Mouse (Mus musculus): ENCODE measurements at regions not wholly inside any gene's neighbourhood (a gene's known extent, or its start where the extent isn't known, plus 50 kb on each side); places are given as distances from the start of the nearest gene placed in this dataset.

- Histone ChIP-seq H3K4me2 (ENCODE audit: low read length) (no peak overlapping the region), H3K36me3 (ENCODE audit: control insufficient read depth, insufficient read depth, low read length) (no peaks in the 10 kb centered on the region), H3K27ac (ENCODE audit: low read length) (no peak overlapping the region), H3K27me3 (ENCODE audit: control insufficient read depth, insufficient read depth, low read depth, low read length) (no peaks in the 10 kb centered on the region), H3K4me3 (ENCODE audit: low read depth, low read length) (no peak overlapping the region), H3K9me3 (replicated peaks; ENCODE audit: control insufficient read depth, low read length, poor library complexity, severe bottlenecking) (no peaks in the 10 kb centered on the region), H3K4me1 (ENCODE audit: control insufficient read depth, insufficient read depth, low read length) (no peaks in the 10 kb centered on the region), H3K9ac (ENCODE audit: low read depth, low read length) (no peak overlapping the region)
- ATAC-seq: no peak
- WGBS: 13% methylated on average over 3 of the region's 3 CpGs
These were observed 95.5 kb downstream of the 1700017N19Rik start for GRCm38 (mm10) chr10:100685748-100686147.

- H3K27me3 ChIP-seq (ENCODE audit: control insufficient read depth, insufficient read depth, low read depth, low read length): no peaks in the 10 kb centered on the region
- 78% methylated on average over 2 of the region's 2 CpGs for WGBS
- no peaks in the 10 kb centered on the region for H3K4me1 ChIP-seq (ENCODE audit: control insufficient read depth, insufficient read depth, low read length)
- no peak overlapping the region for H3K9ac ChIP-seq (ENCODE audit: low read depth, low read length)
- no peaks in the 10 kb centered on the region; the same call in 1 of the 2 replicates for H3K9me3 ChIP-seq (replicated peaks; ENCODE audit: control insufficient read depth, low read length, poor library complexity, severe bottlenecking)
- H3K36me3 ChIP-seq (ENCODE audit: control insufficient read depth, insufficient read depth, low read length): no peaks in the 10 kb centered on the region
- H3K27ac ChIP-seq (ENCODE audit: low read length): no peak overlapping the region
- H3K4me3 ChIP-seq (ENCODE audit: low read depth, low read length): no peak overlapping the region
- no peak overlapping the region for H3K4me2 ChIP-seq (ENCODE audit: low read length)
- no peak for ATAC-seq
These were observed 105.7 kb downstream of the 1700017N19Rik start for GRCm38 (mm10) chr10:100695944-100696343.

GRCm38 (mm10) chr10:100699206-100699605 is 108.9 kb downstream of the 1700017N19Rik start:
- no peaks in the 10 kb centered on the region for H3K9me3 ChIP-seq (replicated peaks; ENCODE audit: control insufficient read depth, low read length, poor library complexity, severe bottlenecking)
- no peak overlapping the region for H3K4me3 ChIP-seq (ENCODE audit: low read depth, low read length)
- no peak overlapping the region for H3K4me2 ChIP-seq (ENCODE audit: low read length)
- no peaks in the 10 kb centered on the region for H3K4me1 ChIP-seq (ENCODE audit: control insufficient read depth, insufficient read depth, low read length)
- WGBS: 91% methylated on average over 4 of the region's 4 CpGs
- no peaks in the 10 kb centered on the region for H3K36me3 ChIP-seq (ENCODE audit: control insufficient read depth, insufficient read depth, low read length)
- H3K27me3 ChIP-seq (ENCODE audit: control insufficient read depth, insufficient read depth, low read depth, low read length): no peaks in the 10 kb centered on the region
- no peak overlapping the region for H3K27ac ChIP-seq (ENCODE audit: low read length)
- no peak for ATAC-seq
- no peak overlapping the region for H3K9ac ChIP-seq (ENCODE audit: low read depth, low read length)

- Histone ChIP-seq H3K27me3 (ENCODE audit: control insufficient read depth, insufficient read depth, low read depth, low read length) (no peaks in the 10 kb centered on the region), H3K4me2 (ENCODE audit: low read length) (no peak overlapping the region), H3K4me3 (ENCODE audit: low read depth, low read length) (no peak overlapping the region), H3K9ac (ENCODE audit: low read depth, low read length) (no peak overlapping the region), H3K9me3 (replicated peaks; ENCODE audit: control insufficient read depth, low read length, poor library complexity, severe bottlenecking) (no peaks in the 10 kb centered on the region), H3K4me1 (ENCODE audit: control insufficient read depth, insufficient read depth, low read length) (no peaks in the 10 kb centered on the region), H3K27ac (ENCODE audit: low read length) (no peak overlapping the region), H3K36me3 (ENCODE audit: control insufficient read depth, insufficient read depth, low read length) (no peaks in the 10 kb centered on the region)
- ATAC-seq: no peak
- 90% methylated on average over 10 of the region's 10 CpGs for WGBS
These were observed 110.3 kb downstream of the 1700017N19Rik start for GRCm38 (mm10) chr10:100700281-100701205.

GRCm38 (mm10) chr10:100701938-100702337 is 111.7 kb downstream of the 1700017N19Rik start:
- WGBS: 91% methylated on average over 6 of the region's 6 CpGs
- ATAC-seq: no peak
- H3K36me3 ChIP-seq (ENCODE audit: control insufficient read depth, insufficient read depth, low read length): no peaks in the 10 kb centered on the region
- H3K9me3 ChIP-seq (replicated peaks; ENCODE audit: control insufficient read depth, low read length, poor library complexity, severe bottlenecking): no peaks in the 10 kb centered on the region
- H3K27me3 ChIP-seq (ENCODE audit: control insufficient read depth, insufficient read depth, low read depth, low read length): no peaks in the 10 kb centered on the region
- no peak overlapping the region for H3K27ac ChIP-seq (ENCODE audit: low read length)
- no peak overlapping the region for H3K4me2 ChIP-seq (ENCODE audit: low read length)
- H3K4me1 ChIP-seq (ENCODE audit: control insufficient read depth, insufficient read depth, low read length): no peaks in the 10 kb centered on the region
- no peak overlapping the region for H3K4me3 ChIP-seq (ENCODE audit: low read depth, low read length)
- H3K9ac ChIP-seq (ENCODE audit: low read depth, low read length): no peak overlapping the region

GRCm38 (mm10) chr10:100716084-100716667 is 125.9 kb downstream of the 1700017N19Rik start:
- Histone ChIP-seq H3K27me3 (ENCODE audit: control insufficient read depth, insufficient read depth, low read depth, low read length) (no peaks in the 10 kb centered on the region), H3K36me3 (ENCODE audit: control insufficient read depth, insufficient read depth, low read length) (no peaks in the 10 kb centered on the region), H3K4me2 (ENCODE audit: low read length) (no peak overlapping the region), H3K27ac (ENCODE audit: low read length) (no peak overlapping the region), H3K9ac (ENCODE audit: low read depth, low read length) (no peak overlapping the region), H3K4me3 (ENCODE audit: low read depth, low read length) (no peak overlapping the region), H3K9me3 (replicated peaks; ENCODE audit: control insufficient read depth, low read length, poor library complexity, severe bottlenecking) (no peaks in the 10 kb centered on the region), H3K4me1 (ENCODE audit: control insufficient read depth, insufficient read depth, low read length) (no peaks in the 10 kb centered on the region; the same call in 1 of the 2 replicates)
- 96% methylated on average over 7 of the region's 7 CpGs for WGBS
- no peak for ATAC-seq

GRCm38 (mm10) chr10:100718574-100718973 is 128.3 kb downstream of the 1700017N19Rik start:
- Histone ChIP-seq H3K4me3 (ENCODE audit: low read depth, low read length) (no peak overlapping the region), H3K9ac (ENCODE audit: low read depth, low read length) (no peak overlapping the region), H3K9me3 (replicated peaks; ENCODE audit: control insufficient read depth, low read length, poor library complexity, severe bottlenecking) (no peaks in the 10 kb centered on the region), H3K4me2 (ENCODE audit: low read length) (no peak overlapping the region), H3K27ac (ENCODE audit: low read length) (no peak overlapping the region), H3K27me3 (ENCODE audit: control insufficient read depth, insufficient read depth, low read depth, low read length) (no peaks in the 10 kb centered on the region), H3K36me3 (ENCODE audit: control insufficient read depth, insufficient read depth, low read length) (no peaks in the 10 kb centered on the region), H3K4me1 (ENCODE audit: control insufficient read depth, insufficient read depth, low read length) (no peaks in the 10 kb centered on the region; the same call in 1 of the 2 replicates)
- ATAC-seq: no peak
- 13% methylated on average over 3 of the region's 3 CpGs for WGBS

GRCm38 (mm10) chr10:100741269-100741668 is 151.0 kb downstream of the 1700017N19Rik start:
- H3K27ac ChIP-seq (ENCODE audit: low read length): no peak overlapping the region
- no peaks in the 10 kb centered on the region for H3K9me3 ChIP-seq (replicated peaks; ENCODE audit: control insufficient read depth, low read length, poor library complexity, severe bottlenecking)
- ATAC-seq: no peak
- H3K27me3 ChIP-seq (ENCODE audit: control insufficient read depth, insufficient read depth, low read depth, low read length): no peaks in the 10 kb centered on the region
- H3K36me3 ChIP-seq (ENCODE audit: control insufficient read depth, insufficient read depth, low read length): no peaks in the 10 kb centered on the region
- 49% methylated on average over 8 of the region's 8 CpGs for WGBS
- no peak overlapping the region for H3K9ac ChIP-seq (ENCODE audit: low read depth, low read length)
- no peak overlapping the region for H3K4me3 ChIP-seq (ENCODE audit: low read depth, low read length)
- no peak overlapping the region for H3K4me2 ChIP-seq (ENCODE audit: low read length)
- 0 out of 2 replicates have a peak, but pooled peaks cover 2% of the 10 kb centered on the region for H3K4me1 ChIP-seq (ENCODE audit: control insufficient read depth, insufficient read depth, low read length)

- no peaks in the 10 kb centered on the region for H3K36me3 ChIP-seq (ENCODE audit: control insufficient read depth, insufficient read depth, low read length)
- H3K9ac ChIP-seq (ENCODE audit: low read depth, low read length): no peak overlapping the region
- H3K4me3 ChIP-seq (ENCODE audit: low read depth, low read length): no peak overlapping the region
- no peak overlapping the region for H3K27ac ChIP-seq (ENCODE audit: low read length)
- no peaks in the 10 kb centered on the region for H3K9me3 ChIP-seq (replicated peaks; ENCODE audit: control insufficient read depth, low read length, poor library complexity, severe bottlenecking)
- peak; percentile 75; the same call in 1 of the 2 replicates for ATAC-seq
- H3K27me3 ChIP-seq (ENCODE audit: control insufficient read depth, insufficient read depth, low read depth, low read length): no peaks in the 10 kb centered on the region
- no peak overlapping the region for H3K4me2 ChIP-seq (ENCODE audit: low read length)
- WGBS: 7% methylated on average over 7 of the region's 7 CpGs
- 0 out of 2 replicates have a peak, but pooled peaks cover 2% of the 10 kb centered on the region for H3K4me1 ChIP-seq (ENCODE audit: control insufficient read depth, insufficient read depth, low read length)
These were observed 151.8 kb downstream of the 1700017N19Rik start for GRCm38 (mm10) chr10:100742065-100742464.

Data from midbrain, embryonic 16.5 days (tissue).